Mouse (Mus musculus): ENCODE measurements at regions not wholly inside any gene's neighbourhood (a gene's known extent, or its start where the extent isn't known, plus 50 kb on each side); places are given as distances from the start of the nearest gene placed in this dataset.

DNA sequence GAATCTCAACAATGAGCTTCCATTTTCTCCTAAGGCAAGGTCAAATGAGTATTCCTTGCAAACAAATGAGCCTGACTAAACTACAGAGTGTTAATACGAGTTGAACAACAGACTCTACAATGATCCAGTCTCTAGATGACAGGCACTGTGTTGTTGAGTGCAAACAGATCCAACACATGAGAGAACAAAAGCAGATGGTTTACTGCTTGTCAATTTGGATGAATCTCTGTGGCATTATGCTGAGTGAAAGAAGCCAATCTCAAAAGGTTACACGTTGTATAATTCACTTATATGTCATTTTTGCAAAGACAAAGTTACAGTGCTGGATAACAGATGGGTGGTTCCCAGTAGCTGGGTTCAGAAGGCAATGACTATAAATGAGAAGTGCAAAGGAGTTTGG lies 217.1 kb upstream of the Gm6657 start:
- no peak for DNase-seq (ENCODE audit: low spot score in 2 of 2)

DNA sequence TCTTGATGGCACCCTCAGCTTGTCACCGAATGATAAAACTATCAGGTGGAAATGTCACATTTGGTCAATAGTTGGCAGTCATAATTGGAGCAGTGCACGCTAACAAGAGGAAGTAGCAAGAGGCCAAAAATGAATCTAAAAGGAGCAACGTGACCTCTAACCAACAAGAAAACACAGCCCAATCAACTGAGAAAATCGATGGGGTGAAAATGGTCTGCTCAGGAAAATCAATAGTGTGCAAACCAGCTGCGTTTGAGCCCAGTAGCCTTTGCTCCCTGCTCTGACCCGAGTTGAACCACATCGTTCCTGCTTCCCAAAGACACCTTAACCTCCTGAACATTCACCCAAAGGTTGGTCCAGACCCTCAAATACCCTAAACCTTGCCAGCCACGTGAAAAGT lies 207.3 kb upstream of the Gm6657 start:
- DNase-seq (ENCODE audit: low spot score in 2 of 2): no peak

DNA sequence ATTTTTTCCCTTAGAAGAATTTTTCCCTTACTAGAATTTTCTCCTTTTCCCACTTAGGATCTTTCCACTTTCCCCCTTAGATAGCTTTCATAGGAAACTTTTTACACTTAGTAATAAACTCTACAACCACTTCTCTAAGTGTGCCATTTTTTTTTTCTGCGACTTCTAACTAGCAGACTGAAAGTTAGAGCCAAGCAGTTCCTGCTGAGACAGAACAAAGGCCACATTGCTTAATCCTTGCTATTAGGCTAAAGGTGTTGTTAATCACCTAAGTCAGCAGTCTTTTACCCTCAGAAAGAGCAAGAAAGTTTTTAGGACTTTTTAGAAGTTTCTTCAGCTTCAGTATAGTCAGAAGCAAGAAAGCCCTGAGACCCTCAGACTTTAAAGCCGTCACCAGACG lies 204.3 kb upstream of the Gm6657 start:
- no peak for DNase-seq (ENCODE audit: low spot score in 2 of 2)

DNA sequence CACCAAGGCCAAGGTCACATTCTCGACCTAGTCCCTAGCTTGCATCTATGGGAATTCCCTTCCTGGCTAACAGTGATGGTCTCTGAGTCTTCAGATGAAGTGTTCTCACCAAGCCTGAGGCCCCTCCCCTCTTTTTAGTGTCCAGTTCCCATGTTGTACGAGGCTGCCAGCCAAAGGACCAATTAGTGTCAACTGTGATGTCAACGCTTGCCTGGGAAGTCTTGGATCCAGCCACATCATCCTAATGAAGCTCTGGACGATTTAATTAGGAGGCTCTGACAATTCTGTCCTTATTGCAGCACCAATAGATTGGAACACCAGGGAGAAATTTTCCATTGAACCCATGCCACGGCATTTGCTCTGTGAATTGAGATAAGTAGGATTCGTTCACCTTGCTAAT lies 202.4 kb upstream of the Gm6657 start:
- no peak for DNase-seq (ENCODE audit: low spot score in 2 of 2)

DNA sequence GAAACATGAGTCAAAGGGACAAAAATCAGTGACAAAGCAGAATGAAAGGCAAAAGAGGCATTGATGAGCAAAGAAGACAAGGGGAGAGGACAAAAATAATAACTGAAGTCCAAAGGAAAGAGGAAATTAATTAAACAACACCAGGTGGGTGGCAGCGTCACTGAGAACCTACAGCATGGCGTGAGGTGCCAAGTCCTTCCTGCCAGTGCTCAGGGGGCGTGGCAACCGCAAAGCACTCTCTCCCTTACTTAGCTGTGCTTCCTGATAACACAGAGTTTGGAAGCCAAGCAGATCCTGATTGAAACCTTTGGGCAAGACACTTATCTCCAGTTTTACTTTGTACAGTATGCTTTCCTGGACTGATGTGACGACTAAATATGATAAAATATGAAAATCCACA lies 199.9 kb upstream of the Gm6657 start:
- DNase-seq (ENCODE audit: low spot score in 2 of 2): no peak

DNA sequence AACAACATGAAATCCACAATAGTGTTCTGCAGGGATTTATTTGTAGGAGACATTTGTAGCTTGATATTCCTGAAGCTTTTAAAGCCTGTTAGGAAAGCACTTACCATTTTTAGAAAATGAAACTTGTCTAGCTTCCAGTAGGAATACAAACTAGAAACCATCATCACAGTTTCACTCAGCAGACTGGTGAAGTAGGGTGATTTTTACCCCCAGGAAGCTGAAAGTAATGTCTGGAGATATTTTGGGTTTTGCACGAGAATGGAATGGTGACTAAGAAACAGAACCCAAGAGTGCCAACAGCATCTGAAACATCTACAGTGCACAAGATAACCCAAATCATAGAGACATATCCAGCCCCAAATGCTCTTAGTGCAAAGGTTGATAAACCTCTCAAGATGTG lies 196.1 kb upstream of the Gm6657 start:
- no peak for DNase-seq (ENCODE audit: low spot score in 2 of 2)

DNA sequence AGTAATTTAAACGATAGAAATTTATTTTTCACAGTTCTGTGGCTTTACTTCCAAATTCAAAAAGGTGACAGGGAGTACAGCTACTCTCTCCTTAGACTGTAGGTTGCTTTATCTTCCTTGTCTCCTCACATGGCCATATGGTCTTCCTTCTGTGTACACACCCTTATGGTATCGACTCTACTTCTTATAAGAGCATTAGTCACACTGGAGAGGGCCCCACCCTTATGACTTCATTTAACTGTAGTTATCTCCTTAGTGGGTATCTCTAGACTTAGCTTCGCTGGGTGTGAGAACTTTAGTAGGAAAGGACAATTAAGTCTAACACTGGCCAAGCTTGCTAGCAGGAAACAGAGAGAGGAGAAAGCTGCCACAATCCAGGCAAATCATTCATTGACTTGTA lies 193.6 kb upstream of the Gm6657 start:
- DNase-seq (ENCODE audit: low spot score in 2 of 2): no peak

DNA sequence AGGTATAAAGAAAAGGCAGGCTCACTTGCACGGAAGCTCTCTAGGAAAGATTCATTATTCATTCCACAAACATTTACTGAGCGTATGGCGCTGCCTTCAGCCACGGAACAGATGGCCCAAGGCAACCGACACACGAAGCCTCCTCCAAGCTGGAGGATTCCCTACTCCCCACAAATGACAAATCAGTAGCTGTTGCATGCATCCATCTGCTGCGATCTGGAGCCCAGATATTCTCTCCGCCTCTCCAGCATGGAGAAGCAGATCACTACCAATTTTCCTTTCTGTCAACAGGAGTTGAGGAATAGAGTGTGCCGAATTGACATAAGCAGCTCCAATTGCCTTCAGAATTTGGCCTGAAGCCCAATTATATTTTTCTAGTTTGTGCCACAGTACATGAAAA lies 192.2 kb upstream of the Gm6657 start:
- DNase-seq (ENCODE audit: low spot score in 2 of 2): peak; percentile 77 to 85

DNA sequence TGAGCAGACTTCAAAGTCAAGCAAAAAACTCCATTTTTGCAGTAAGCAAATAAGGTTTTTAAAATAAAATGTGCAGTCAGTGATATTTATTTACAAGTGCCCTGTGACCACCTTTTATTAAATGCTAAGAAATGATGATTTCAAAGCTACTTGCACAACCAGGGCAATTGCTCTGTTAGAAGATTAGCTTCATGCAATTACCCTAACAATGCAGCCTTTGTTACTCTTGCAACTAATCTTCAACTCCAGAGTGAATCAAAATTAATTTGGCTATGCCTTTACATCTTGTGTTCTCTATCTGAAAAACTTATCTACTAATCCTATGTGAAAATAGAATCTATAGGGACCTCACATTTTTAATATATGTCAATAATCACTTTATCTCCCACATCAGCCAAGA lies 160.3 kb upstream of the Gm6657 start:
- DNase-seq (ENCODE audit: low spot score in 2 of 2): no peak

DNA sequence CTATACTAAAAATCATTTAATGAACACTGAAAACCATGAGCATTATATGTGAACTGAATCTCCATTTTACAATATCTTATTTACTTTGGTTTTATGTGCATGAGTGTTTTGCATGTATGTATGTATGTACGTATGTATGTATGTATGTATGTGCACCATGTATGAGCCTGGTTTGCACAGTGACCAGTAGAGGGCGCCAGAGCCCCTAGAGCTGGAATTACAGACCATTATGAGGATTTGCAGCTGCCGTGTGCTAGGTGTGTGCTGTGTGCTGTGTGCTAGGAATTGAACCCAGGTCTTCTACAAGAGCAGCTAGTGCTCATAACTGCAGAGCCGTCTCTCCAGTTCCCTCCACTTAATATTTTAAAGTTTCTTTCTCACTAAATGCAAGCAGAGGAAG lies 147.5 kb upstream of the Gm6657 start:
- DNase-seq (ENCODE audit: low spot score in 2 of 2): no peak

DNA sequence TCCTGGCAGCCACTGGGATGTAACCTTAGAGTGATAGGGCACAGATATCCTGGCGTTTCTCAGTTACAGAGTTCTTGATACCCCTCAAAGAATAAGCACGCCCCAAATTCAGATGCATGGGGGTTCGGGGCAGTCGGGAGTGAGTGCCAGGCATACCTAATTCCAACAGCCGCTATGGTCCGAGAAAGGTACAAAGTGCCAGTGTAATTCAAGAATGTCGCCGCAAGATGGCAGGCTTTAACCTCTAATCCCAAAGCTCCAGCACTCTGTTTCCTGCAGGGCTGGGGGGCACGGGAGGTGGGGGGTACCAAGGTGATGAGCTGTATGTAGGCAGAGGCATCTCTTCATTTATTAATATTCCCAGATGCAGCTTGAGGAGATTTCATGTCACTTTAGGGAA lies 138.1 kb upstream of the Gm6657 start:
- peak in 1 of 2 experiments; percentile 18 for DNase-seq (ENCODE audit: low spot score in 2 of 2)

DNA sequence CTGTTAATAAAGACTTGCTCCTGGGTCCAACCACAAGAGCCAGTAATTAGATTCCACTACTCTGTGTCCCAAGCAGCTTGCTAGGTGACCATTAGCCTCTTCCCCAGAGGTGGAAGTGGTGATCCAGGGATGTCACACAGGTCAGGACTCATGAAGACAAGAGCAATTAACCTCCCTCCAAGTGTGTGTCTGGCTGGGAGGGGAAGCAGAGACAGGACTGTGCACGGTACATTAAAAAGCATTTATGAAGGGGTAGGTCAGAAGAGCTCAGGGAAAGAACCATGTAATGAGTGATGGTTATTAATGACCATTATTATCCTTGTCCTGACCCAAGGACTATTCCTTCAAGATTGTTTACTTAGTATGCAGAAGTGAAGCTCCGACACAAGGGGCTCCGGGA lies 136.9 kb upstream of the Gm6657 start:
- DNase-seq (ENCODE audit: low spot score in 2 of 2): no peak

DNA sequence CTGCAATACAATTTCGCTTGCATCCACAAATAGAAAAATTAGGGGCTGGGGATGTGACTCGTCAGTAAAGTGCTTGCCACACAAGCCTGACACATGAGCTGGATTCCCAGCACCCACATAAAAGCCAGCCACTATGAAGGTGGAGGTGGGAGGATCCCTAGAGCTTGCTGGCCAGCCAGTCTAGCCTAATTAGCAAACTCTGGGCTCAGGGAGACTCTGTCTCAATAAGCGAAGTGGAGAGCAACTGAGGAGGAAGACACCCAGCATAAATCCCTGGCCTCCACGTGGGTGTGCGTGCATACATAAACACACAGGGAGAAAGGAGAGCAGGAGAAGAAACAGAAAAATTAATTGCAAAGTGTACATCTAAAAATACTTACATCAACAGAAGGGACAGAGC lies 134.1 kb upstream of the Gm6657 start:
- DNase-seq (ENCODE audit: low spot score in 2 of 2): peak in 1 of 2 experiments; percentile 1

DNA sequence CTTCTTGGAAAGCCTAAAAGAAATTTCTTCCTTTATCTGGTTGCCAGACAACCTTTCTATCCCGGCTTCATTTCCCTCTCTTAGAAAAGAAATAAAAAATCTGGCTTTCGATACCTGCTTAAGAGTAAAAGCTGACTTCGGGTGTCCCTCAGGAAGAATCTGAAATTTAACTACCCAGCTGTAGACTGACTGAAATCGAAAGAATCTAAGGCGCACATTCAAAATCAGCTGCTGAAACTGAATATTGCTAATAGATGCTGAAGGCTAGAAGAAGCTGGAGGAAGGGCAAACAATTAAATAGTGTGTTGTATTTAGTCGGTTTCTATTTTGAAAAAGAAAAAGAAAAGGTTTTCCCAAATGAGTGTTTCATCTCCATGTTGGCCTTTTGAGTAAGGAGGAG lies 128.0 kb upstream of the Gm6657 start:
- no peak for DNase-seq (ENCODE audit: low spot score in 2 of 2)

DNA sequence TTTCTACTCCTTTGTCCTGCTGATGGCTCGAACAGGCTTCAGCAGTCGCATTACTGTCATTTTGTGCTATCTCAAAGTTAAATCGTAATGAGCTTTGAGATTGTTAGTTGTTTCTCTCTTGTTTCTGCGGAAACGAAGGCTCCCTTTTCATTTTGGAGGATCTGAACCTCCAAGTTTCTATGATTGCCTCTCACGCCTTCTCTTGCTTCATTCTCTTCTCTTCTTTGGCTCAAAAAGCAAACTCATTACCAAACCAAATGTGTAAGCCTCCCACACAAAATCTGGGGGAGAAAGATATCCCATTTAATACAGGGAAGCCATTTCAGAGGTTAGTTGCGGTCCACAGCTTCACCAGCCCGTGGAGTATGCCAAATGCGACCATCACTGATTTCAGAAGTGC lies 121.1 kb upstream of the Gm6657 start:
- DNase-seq (ENCODE audit: low spot score in 2 of 2): no peak

DNA sequence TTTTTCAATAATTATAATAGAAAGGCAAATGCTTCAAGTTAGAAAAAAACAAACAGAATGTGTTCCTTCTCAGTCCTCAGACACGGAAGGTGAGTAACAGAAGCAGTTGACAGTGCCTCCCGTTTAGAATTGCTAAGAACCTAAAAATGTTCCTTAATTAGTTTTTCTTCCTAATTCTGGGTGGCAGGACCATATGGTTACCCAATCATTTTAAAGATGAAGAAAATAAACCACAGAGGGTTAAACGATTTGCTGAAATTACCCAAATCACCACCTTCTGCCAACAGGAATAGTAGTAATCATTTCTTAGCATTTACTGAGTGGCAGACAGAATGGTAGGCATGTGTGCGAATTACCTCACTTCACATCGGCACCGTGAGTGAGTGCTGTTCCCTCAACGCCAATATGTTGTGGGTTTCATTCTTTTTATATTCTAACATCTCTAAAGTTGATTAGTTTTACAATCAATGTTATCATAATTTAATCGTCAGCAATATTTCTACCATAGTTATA lies 119.7 kb upstream of the Gm6657 start:
- no peak for DNase-seq (ENCODE audit: low spot score in 2 of 2)

DNA sequence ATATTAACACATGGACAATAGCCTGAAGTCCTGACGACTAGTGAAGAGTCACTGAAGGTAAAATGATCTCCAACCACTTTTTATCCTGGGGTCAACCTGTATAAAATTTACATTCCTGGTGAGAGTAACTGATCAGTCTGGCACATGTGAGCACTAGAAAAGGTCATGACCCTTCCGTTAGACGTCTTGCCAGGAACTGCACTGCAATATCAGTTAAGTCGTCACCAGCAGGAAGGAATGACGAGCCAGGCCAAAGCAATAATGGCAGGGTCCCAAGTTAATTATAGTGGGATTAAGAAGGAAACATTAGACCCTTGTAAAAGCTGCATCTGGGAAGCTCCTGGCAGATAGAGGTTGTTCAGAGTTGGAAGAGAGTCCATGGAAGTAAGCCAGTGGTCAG lies 116.8 kb upstream of the Gm6657 start:
- no peak for DNase-seq (ENCODE audit: low spot score in 2 of 2)

DNA sequence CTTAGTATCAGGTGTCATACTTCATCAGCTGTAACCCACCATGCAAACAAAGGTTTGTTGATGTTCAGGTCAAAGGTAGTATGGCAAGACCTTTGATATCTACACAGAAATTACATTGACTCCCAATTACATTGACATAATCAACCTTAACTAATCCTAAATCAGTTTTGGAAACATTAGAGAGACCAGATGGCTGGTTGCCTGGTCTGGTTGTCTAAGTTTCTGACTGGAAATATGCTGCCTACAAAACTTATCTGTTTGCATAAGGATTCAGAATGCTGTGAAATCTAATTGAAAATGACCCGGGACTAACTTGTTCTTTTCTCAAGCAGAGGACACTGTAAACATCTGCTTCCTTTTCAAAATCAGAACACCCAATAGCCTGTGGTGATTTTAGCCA lies 111.9 kb upstream of the Gm6657 start:
- no peak for DNase-seq (ENCODE audit: low spot score in 2 of 2)

DNA sequence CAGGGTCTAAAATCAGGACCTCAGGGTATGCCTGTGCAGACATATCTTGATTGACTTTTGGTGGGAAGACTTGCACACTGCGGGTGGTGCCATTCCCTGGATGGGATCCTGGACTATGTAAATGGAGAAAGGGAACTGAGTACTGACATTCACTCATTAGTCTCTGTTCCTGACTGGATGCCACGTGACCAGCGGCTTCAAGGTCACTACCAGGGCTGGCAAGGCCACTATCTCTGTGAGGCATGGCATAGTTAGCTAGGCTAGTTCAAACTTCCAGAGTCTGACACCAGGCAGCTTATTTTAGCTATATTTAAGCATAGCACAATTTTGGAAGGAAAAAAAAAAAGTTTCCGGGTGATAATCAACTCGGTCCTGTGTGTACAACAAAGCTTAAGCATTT lies 108.0 kb upstream of the Gm6657 start:
- no peak for DNase-seq (ENCODE audit: low spot score in 2 of 2)

DNA sequence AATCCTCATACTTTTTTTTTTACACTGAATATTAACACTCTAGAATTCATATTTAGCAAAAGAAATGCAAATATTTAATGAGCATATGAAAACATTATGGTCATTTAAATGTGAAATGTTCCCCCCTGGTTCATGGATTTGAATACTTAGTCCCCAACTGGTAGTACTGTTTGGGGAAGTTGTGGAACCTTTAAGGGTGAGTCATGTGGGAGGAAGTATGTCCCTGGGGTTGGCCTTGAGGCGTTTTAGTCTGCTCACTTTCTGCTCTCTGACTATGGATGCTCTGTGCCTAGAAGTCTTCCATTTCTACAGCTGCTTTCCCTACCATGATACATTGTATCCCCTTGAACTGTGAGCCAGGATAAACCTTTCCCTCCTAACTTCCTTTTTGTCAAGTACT lies 106.1 kb upstream of the Gm6657 start:
- no peak for DNase-seq (ENCODE audit: low spot score in 2 of 2)

DNA sequence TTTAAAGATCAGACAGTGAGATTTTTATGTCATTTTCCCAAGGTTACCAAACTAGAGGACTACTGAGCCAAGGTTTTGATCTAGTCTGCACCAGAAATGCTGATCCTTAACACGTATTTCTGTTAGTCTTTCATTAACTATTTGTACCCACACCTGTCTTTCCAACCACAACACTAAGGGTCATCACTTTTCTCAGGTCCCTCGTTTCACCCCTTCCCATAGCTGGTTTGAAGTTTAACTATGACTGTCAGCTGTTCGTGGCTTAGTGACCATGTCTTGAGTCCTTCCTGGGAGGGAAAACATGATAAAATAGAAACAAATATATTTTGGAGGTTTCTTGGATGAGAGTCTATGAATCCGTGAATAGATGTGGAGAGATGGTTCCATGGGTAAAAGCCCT lies 99.6 kb upstream of the Gm6657 start:
- DNase-seq (ENCODE audit: low spot score in 2 of 2): no peak

DNA sequence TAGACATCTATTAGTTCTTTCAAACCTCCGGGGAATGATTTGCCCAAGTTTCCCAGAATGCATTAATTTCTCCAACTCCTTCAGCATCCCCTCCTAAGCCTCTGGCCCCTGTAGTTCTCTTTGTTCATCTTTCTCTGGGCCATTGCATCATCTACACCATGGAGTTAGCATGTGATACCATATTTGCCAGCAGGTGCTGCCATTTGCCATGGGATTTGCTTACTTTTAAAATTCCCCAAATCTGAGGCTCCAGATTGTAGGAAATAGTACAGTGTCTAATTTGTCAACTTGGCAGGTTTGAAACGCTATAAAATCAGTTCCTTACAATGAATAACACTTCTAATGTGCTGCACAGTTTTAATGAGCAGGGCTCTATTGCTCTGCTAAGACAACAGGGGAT lies 98.7 kb upstream of the Gm6657 start:
- no peak for DNase-seq (ENCODE audit: low spot score in 2 of 2)

DNA sequence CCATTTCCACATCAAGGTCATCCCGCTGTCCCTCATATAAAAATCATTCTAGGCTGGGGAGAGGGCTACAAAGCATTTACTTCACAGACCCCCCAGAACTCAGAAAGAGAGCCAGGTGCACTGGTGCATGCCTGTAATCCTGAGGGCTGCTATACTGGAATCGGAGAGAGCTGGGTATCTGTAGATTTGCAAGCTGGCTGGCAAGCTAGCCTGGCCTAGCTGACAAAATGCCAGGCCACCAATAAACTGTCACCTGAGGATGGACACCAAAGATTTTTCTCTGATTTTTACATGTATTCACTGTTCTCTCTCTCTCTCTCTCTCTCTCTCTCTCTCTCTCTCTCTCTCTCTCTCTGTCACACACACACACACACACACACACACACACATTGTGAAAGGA lies 98.1 kb upstream of the Gm6657 start:
- no peak for DNase-seq (ENCODE audit: low spot score in 2 of 2)

DNA sequence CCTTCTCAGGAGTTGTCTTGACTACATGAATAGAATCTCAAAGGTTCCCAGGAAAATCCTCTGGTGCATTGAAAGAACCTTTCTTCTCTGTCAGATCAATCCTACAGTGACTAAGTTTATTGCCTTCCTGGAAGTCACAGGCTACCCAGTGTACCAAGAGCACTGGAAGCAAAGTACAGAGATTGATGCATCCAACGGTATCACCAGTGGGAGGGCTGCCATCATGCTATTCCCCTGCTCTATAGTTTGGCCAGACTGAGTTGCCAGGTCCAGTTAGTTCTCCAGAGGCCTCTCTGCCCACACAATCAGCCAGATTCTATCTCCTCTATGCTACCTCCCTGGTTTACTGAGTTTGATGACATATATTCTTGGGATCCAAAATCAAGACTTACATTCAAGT lies 96.9 kb upstream of the Gm6657 start:
- DNase-seq (ENCODE audit: low spot score in 2 of 2): no peak

DNA sequence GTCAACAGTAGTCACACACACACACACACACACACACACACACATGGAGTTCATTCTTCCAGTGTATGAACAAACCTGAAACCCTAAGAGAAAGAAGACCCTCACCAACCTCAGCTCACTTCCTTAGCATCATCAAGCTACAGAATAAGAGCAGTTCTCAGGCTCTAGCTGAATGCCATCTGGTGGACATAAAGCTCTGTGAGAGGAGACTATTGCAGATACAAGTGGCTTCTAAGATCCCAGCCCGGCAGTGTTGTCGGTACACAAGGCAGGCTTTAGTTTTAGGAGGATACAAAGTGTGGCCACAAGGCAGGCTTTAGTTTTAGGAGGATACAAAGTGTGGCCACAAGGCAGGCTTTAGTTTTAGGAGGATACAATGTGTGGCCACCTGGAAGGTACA lies 96.3 kb upstream of the Gm6657 start:
- no peak for DNase-seq (ENCODE audit: low spot score in 2 of 2)
